Mouse (Mus musculus): Measurements from ENCODE around the gene Tspan15. TPM values are rescaled to one million over a fixed set of nuclear protein-coding genes. Genes with fewer than 3 reads are reported as not detected.

Gene Tspan15
- 1 to 10 TPM; 8.3 to 8.6 TPM for total RNA-seq (2021)

DNA sequence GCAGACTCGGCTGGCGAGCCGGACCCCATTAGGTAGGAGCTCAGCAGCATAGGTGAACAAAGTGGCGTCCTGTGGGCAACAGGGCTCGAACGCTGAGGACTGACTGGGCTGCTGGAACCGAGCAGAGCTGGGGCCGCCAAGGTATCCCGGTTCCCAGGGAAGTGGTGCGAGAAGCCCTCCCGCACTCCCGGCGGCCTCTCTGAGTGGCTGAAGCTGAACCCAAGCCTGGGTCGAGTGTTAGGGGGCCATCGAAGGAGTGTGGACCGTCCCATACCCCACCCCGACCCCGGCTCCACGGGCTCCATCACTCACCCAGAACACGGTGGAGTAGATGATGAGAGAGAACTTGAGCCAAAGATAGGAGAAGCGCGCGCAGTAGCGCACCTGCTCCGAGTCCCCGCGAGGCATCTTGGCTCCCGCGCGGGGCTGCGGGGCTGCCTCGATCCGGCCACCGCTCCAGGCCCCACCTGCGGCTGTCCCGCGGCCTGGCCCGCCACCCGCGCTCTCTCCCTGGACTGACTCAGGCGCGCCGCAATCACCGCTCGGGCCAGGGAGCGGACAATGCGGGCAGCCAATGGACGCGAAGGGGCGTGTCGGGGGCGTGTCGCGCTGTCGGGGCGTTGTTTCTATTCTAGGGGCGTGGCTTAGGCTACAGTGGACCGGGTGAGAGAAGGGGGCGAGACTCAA is at the start of gene Tspan15:
TSS of gene Tspan15 (minus strand) at position 544 of the 687 bp plus-strand sequence.
- intact Hi-C loops (cut with DNase I), result no loop called here
- peak; percentile 87 for DNase-seq (ENCODE audit: low spot score)

DNA sequence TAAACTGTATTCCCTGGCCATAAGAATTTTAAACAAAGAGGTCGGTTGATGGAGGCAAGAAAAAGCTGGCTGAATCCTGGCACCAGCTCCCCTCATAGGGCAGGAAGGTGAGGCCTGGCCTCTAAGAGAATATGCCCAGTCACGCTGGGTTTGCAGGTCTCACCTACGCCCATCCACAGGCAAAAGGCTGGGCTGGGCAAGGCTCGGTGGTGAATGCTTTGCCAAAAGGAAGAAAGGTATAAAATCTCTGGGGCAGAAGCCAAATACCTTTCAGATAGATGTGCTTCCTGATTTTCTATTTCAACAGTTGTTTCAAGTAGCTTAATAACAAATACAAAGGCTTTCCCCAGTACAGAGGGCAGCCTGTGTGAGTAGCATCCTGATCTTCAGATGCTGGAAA is 48.6 kb upstream of the Tspan15 start:
- intact Hi-C loops (cut with DNase I), result loop anchor here (5.0 kb wide), 1 partner anchor 63 kb away; no protein-coding TSS in a partner anchor
- no peak for DNase-seq (ENCODE audit: low spot score)

DNA sequence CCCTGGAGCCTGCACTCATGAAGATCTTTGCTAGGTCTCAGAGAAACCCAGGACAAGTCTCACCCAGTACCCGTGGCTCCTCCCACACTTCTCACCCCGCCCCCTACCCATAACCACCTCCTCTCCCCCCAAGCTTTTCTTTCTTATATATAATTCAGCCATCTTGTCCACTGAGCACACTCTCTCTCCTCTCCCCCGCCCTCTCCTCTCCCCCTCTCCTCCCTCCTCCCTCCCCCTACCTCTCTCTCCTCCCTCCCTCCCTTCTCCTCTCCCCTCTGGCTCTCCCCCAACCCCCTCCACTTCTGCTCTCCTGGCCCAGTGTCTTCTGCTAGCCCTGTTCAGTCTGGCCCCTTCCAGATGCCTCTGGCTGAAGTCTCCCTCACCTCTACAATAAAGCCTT is 48.0 kb upstream of the Tspan15 start:
- intact Hi-C loops (cut with DNase I), result loop anchor here (5.0 kb wide), 1 partner anchor 63 kb away; no protein-coding TSS in a partner anchor
- DNase-seq (ENCODE audit: low spot score), result no peak

DNA sequence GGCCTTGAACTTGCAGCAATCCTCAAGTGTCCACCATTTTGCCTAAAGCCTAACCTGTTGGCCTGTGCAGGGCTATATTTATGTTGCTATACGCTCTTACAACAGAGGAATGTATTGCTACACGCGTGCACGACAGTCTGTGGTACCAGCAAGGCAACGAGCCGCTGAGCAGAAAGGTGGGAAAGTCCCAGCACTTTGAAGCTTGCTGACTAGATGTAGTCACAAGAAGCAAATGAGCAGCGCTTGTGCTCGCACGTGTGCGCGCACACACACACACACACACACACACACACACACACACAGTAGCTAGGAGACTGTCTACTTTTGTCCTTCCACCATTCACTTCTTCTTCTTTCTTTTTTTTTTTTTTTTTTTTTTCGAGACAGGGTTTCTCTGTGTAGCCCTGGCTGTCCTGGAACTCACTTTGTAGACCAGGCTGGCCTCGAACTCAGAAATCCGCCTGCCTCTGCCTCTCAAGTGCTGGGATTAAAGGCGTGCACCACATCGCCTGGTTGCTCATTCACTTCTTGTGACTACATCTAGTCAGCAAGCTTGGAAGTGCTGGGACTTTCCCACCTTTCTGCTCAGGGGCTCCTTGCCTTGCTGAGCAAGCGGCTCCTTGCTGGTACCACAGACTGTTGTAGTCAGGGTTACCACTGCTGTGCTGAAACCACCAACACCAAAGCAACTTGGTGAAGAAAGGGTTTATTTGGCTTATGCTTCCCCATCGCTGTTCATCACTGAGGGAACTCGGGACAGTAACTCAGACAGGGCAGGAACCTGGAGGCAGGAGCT is 46.6 kb upstream of the Tspan15 start:
- intact Hi-C loops (cut with DNase I), result loop anchor here (5.0 kb wide), 1 partner anchor 65 kb away; no protein-coding TSS in a partner anchor
- DNase-seq (ENCODE audit: low spot score), result no peak

DNA sequence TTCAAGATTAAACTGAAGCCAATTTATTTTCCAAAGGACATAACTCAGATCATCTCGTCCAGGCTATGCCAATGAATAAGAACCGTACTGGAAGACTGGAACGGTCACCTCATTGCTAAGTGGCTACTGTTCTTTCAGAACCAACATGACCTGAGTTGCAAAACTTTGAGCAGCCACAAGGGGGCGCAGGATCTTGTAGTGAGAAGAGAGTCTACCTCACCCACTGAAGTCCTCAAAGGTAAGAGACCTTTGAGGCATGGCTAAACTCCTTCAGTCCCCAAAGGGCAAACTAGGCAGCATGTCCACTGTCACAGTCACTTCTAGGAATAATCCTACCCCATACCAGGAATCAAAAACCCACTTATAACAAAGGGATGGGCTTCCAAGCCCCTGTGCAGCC is 44.2 kb upstream of the Tspan15 start:
- no peak for DNase-seq (ENCODE audit: low spot score)
- intact Hi-C loops (cut with DNase I), result loop anchor here (1.0 to 5.0 kb wide), 3 partner anchors 67 to 136 kb away; no protein-coding TSS in a partner anchor

DNA sequence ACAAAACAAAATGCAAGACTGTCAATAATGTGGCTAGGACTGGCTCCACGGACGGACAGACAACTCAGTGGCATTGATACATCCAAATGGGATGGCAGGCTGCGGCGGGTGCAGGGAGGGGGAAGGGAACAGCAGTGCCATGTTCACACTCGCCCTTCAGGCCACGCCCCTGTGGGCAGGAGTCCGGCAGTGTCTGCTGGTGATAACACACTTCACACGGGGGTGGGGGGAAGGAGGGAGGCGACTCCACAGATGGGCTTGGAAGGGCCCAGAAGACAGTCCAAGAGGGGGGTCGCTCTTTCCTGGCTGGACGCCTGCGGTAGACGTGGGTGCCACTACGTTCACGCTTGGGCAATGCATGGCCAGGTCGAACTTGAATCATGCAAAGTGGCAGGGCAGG is 38.2 kb upstream of the Tspan15 start:
- intact Hi-C loops (cut with DNase I), result no loop called here
- no peak for DNase-seq (ENCODE audit: low spot score)

GRCm38 (mm10) chr10:62264299-62264698 is 33.2 kb upstream of the Tspan15 start:
- no peak for DNase-seq (ENCODE audit: low spot score)

DNA sequence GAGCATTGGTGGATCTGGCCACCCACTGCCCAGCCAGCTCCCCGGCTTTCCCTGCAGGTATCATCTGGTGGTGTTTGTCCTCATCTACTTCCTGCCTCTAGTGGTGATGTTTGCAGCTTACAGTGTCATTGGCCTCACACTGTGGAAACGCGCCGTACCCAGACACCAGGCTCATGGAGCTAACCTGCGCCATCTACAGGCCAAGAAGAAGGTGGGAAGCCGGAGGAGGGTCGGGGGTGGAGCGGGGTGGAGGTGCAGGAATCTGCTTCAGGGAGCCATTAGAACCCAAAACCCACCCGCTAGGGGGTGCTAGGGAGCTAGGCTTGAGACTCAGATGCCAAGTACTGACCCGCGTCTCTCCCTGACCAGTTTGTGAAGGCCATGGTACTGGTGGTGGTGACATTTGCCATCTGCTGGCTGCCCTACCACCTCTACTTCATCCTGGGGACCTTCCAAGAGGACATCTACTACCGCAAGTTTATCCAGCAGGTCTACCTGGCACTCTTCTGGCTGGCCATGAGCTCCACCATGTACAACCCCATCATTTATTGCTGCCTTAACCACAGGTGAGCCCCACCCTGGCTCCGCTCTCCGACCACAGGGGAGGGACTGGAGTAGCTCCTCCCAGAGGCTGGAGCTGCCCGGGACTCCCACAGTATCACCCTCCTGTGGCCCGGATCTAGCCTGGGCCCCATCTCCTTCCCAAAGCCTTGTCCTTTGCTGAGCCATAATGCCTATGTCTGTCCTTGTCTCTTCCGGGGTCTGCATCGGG is 30.2 kb upstream of the Tspan15 start:
- no peak for DNase-seq (ENCODE audit: low spot score)
- intact Hi-C loops (cut with DNase I), result no loop called here

More at GRCm38 (mm10) chr10:62264299-62264698, 33.2 kb upstream of the Tspan15 start:
- intact Hi-C loops (cut with DNase I), result no loop called here

- DNase-seq (ENCODE audit: low spot score), result no peak
These were observed 27.2 kb upstream of the Tspan15 start for GRCm38 (mm10) chr10:62258298-62258697.

GRCm38 (mm10) chr10:62252496-62253235 is 21.6 kb upstream of the Tspan15 start:
- no peak for DNase-seq (ENCODE audit: low spot score)
- intact Hi-C loops (cut with DNase I), result no loop called here

More at GRCm38 (mm10) chr10:62258298-62258697, 27.2 kb upstream of the Tspan15 start:
- intact Hi-C loops (cut with DNase I), result no loop called here

GRCm38 (mm10) chr10:62252000-62252488 is 21.0 kb upstream of the Tspan15 start, which contains the start of gene Tacr2:
TSS of gene Tacr2 (plus strand) at chr10:62252438.
- no peak for DNase-seq (ENCODE audit: low spot score)
- intact Hi-C loops (cut with DNase I), result no loop called here

DNA sequence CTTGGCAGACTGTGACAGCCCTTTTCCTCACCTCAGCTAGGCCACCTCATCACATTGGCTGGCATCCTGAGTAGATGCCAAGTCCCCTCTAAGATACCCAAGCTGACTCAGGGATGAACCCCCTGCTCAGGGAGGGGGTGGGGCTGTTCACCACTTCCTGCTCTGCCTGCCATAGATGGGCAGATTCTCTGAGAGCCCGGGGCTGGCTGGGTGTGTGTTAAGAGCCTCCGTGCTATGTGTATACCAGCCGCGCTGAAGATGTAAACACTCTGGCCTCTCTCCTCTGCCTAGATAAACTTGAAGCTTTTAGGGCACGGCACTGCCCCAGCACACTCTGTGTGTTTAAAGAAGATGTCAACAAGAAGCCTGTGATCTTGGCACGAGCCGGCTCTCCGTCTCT is 16.8 kb upstream of the Tspan15 start:
- intact Hi-C loops (cut with DNase I), result no loop called here
- no peak for DNase-seq (ENCODE audit: low spot score)

DNA sequence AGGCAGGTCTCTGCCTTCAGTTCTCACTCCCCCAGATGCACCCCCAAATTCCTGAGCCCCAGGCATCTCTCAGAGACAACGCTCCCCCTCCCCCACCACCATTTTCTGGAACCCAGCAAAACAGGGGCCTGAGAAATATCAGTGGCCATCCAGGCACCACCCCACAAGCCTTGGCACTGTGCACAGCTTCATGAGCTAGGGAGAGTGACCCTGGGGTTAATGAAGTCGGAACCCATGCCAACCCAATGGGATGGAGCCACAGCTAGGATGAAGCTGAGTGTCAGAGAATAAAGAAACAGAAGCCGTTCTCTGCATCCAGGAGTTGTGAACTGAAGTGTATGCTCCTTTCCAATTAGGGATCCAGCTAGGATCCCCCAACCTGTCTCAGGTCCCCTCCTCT is 16.1 kb upstream of the Tspan15 start:
- DNase-seq (ENCODE audit: low spot score), result no peak
- intact Hi-C loops (cut with DNase I), result no loop called here

- intact Hi-C loops (cut with DNase I), result no loop called here
- DNase-seq (ENCODE audit: low spot score), result no peak
These were observed 13.0 kb upstream of the Tspan15 start for GRCm38 (mm10) chr10:62244067-62244466.

GRCm38 (mm10) chr10:62242896-62243295 is 11.8 kb upstream of the Tspan15 start:
- intact Hi-C loops (cut with DNase I), result loop anchor here (1.0 to 2.0 kb wide), 2 partner anchors 56 to 138 kb away; no protein-coding TSS in a partner anchor

GRCm38 (mm10) chr10:62242358-62242757 is 11.3 kb upstream of the Tspan15 start:
- DNase-seq (ENCODE audit: low spot score), result no peak
- intact Hi-C loops (cut with DNase I), result loop anchor here (2.0 kb wide), 1 partner anchor 138 kb away; no protein-coding TSS in a partner anchor

More at GRCm38 (mm10) chr10:62242896-62243295, 11.8 kb upstream of the Tspan15 start:
- no peak for DNase-seq (ENCODE audit: low spot score)

DNA sequence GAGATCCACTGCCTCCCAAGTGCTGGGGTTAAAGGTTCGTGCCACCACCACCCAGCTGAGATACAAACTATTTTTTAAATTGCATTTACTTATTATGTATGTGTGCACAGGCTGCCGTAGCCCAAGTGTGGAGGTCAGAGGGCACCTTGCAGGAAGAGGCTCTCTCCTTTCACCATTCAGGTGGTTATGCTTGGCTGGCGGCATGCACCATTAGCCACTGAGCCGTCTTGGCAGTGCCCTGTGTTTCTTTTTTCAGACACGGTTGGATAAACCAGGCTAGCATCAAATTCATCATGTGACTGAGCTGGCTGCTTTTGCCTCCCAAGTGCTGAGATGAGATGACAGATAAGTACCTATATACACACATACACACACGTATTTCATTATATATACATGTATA is 8.2 kb upstream of the Tspan15 start:
- intact Hi-C loops (cut with DNase I), result no loop called here
- no peak for DNase-seq (ENCODE audit: low spot score)

DNA sequence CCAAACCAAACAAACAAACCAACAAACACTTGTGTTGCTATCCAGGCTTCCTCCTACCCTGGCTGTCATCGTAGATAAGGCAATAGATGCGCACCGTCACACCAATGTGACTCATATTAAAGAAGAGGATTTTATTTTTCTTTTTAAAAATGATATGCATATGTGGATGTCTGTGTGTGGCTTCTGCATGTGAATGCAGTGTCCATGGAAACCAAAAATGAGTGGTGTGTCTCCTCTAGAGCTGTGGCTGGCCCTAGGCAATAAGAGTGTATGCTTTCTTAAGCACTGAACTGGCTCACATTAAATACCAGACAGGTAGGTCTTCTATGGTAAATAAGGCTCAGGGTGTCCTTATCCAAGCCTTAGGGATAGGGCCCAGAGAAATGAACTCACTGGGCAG is 7.6 kb upstream of the Tspan15 start:
- intact Hi-C loops (cut with DNase I), result no loop called here
- DNase-seq (ENCODE audit: low spot score), result no peak

- intact Hi-C loops (cut with DNase I), result no loop called here
- DNase-seq (ENCODE audit: low spot score), result no peak
These were observed 6.2 kb upstream of the Tspan15 start for GRCm38 (mm10) chr10:62237205-62237604.
